Mouse (Mus musculus) myocyte (in vitro differentiated cells): ENCODE measurements around the gene Ubr3.

Source experiments
- E2F4 ChIP-seq: IDR thresholded peaks from one replicate; pipeline ENCODE4 v1.6.1; 2011; ENCODE audit warnings: mild to moderate bottlenecking, control low read depth, moderate library complexity; ENCODE audit not compliant: insufficient read depth
- USF1 ChIP-seq: IDR thresholded peaks from one replicate; pipeline ENCODE4 v1.6.1; 2011; ENCODE audit warnings: low read depth, mild to moderate bottlenecking, control low read depth, moderate library complexity

DNA sequence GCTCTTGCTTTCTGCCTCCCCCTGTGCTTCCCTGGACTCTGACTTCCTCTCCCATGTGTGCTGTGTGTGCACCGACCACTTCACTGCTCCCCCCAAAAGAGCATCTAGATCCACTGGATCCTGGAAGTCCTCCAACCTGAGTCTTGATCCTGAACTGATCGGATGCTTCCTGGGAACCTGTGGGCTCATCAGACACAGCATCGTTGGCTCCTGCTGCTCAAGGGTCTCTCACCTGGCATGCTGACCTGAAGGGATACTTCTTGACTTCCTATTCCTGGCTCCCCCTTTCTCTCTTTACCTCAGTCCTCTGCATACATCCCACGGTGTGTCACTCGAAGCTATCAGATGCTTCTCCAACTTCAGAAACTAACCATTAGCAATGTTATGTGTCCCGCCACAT, 168.1 kb downstream of the Ubr3 start:
- TF ChIP-seq E2F4 (no peak), USF1 (no peak)
